Mouse (Mus musculus): ENCODE measurements around the gene Incenp.
"Not testable (repeated sequence)": the region's sequence is repeated elsewhere in the genome, so short reads cannot be mapped to it uniquely, and the experiment has no call there.

The Incenp gene

DNA sequence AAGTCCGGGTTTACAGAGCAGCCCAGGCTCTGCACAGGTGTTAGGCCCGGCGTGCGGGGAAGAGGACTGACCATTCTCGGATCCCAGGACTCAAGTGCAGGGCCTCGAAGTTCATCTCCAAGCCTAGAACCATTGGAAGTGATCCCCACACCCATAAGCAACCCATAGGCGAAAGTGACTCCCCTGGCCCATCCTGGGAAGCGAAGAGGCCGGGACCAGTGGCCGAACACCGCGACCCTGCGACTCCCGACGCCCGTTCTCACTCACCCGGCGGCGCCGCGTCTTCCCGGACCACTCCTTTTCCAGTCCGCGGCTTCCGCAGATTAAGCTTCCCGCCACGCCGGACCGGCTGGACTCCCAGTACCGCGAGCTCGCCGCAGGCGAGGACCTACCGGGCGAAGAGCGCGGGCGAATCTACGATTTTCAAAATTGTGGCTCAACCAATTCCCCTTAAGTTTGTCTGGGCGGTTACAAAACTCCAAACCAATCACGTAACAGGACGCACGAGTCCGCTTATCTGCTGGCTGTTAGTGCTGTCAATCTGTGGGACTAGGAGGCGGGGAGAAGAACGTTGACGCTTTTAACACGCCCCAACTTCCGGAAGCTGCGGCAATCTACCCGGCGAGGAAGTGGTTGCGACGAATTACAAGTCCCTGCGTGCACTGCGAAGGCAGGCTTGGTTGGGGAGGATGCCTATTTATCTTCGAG lies at the start of gene Incenp:
TSS of gene Incenp (minus strand) at position 480 of the 708 bp plus-strand sequence.
- DNase-seq (ENCODE audit: inconsistent ontology term) = peak; percentile 94

DNA sequence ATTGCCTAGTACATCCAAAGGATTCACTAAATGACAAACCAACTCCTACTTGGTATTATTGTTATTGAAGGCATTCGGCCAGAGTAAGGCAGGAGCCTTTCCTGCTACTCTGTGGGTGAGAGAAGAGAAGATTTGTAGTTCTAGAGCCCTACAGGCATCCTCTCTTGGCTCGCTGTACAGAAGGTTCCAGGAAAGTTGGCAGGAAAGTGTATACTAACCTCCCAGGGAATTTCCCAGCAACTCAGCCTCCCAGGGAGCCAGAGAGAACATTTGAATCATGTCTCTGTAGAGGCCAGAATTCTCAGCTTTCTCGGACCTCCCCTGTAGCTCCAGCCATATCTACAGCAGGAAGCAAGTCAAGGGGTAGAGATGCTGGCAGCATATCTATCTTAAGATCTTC lies 47.6 kb upstream of the Incenp start:
- peak; percentile 78 for DNase-seq (ENCODE audit: inconsistent ontology term)

GRCm38 (mm10) chr19:9945800-9946564 lies 46.6 kb upstream of the Incenp start:
- no peak for DNase-seq (ENCODE audit: inconsistent ontology term)

- no peak for DNase-seq (ENCODE audit: inconsistent ontology term)
These were observed 43.5 kb upstream of the Incenp start for GRCm38 (mm10) chr19:9942539-9943533.

DNA sequence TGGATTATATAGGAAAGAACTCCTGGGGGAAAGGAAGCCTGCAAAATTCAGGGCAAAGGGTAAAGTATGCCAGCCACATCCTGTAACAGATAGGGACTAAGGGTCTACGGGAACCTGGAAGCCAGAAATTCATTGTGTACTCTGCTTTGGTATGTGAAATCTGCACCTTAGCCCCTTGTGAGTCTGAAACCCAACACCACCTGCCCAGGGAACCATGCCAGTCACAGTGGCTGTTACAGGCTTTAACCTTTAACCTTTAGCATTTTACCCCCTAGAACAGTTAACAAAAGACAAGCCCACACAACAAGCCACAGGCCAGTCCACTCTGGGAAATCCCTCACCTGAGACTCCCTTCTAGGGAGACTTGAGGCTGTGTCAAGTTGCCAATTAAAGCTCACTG lies 42.5 kb upstream of the Incenp start:
- no peak for DNase-seq (ENCODE audit: inconsistent ontology term)

- DNase-seq (ENCODE audit: inconsistent ontology term) = peak; percentile 58
These were observed 41.6 kb upstream of the Incenp start for GRCm38 (mm10) chr19:9940903-9941302.

DNA sequence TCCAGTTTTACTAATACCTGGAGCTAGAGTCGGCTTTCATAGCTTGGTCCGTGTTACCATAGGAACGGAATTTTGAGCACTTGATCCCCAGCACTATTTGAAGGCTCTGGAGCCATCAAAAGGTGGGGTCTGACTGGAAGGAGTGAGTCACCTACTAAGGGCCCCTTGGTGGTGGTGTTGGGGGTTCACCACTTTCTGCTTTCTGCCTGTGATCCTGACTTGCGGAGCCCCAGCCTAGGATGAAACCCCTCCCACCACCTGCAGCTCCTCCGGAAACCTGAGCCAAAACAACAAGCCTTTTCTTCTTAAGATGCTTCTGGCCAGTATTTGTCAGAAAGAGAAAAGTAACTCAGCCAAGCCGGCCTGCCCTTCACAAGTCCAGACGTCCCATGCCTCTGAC lies 40.5 kb upstream of the Incenp start:
- DNase-seq (ENCODE audit: inconsistent ontology term) = no peak

- no peak for DNase-seq (ENCODE audit: inconsistent ontology term)
These were observed 39.5 kb upstream of the Incenp start for GRCm38 (mm10) chr19:9938824-9939303.

DNA sequence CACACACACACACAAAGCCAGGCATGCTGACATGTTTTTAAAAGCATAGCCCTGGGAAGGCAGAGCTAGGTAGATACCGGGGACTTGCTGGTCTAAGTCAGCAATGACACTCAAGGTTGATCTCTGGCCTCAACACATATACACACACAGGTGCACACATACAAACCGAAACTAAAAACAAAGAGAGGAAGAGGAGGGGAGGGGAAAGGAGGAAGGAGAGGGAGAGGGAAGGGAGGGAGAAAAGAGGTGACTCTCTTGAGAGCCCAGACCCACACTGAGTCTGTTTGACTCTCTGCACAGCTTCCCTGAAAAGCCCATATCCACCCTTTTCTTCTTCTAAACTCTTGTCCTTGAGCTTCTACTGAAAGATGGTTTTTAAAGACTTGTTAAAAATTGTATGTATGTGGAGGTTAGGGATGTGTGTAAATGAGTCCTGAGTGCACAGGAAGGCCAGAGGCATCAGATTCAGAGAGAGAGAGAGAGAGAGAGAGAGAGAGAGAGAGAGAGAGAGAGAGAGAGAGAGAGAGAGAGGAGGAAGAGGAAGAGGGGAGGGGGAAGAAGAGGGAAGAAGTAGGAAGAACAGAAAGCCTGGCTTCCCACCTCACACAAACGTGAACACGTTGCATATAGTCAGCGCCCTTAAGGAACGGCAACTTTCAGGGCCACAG lies 38.9 kb upstream of the Incenp start:
- no peak for DNase-seq (ENCODE audit: inconsistent ontology term)

- DNase-seq (ENCODE audit: inconsistent ontology term) = no peak
These were observed 38.1 kb upstream of the Incenp start for GRCm38 (mm10) chr19:9937428-9937827.

GRCm38 (mm10) chr19:9936579-9936978 lies 37.2 kb upstream of the Incenp start:
- DNase-seq (ENCODE audit: inconsistent ontology term) = no peak

DNA sequence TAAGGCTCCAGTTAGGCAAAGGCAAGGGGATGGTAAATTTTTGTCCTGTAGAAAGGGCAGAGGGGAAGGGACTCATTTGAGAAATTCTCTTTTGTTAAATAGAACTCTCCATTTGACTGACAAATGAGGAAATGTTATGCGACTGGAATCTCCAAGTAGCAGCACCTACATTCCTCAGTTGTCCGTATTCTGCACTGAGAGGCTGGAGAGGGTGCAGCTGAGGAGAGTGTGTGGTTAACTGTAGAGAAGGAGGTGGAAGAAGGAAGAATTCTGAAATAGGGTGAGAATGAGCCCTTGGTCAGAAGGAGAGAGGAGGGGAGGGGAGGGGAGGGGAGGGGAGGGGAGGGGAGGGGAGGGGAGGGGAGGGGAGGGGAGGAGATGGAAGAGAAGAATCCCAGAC lies 34.6 kb upstream of the Incenp start:
- DNase-seq (ENCODE audit: inconsistent ontology term) = no peak

DNA sequence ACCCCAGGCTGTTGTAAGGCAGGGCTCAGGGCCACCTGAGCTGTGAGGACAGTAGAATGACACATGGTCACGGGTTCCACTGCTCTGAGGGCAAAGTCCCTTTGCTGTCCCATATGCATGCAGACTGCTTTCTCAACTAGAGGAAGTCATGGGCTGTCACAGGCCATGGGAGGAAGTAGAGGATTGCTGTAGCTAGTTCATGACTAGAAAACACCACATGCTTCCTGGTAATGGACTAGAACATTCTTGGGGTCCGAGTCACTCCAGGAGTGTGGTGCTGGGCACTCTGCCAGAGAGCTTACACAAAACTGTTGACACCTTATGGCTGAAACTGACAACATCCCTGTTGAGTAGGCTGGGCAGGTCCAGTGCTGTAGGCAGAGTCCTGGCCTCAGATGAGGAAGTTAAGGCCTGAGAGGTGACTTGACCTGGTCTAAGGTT lies 31.8 kb upstream of the Incenp start:
- DNase-seq (ENCODE audit: inconsistent ontology term) = not testable (repeated sequence)

- no peak for DNase-seq (ENCODE audit: inconsistent ontology term)
These were observed 28.7 kb upstream of the Incenp start for GRCm38 (mm10) chr19:9928089-9928488.

- DNase-seq (ENCODE audit: inconsistent ontology term) = no peak
These were observed 25.5 kb upstream of the Incenp start for GRCm38 (mm10) chr19:9924769-9925272.

DNA sequence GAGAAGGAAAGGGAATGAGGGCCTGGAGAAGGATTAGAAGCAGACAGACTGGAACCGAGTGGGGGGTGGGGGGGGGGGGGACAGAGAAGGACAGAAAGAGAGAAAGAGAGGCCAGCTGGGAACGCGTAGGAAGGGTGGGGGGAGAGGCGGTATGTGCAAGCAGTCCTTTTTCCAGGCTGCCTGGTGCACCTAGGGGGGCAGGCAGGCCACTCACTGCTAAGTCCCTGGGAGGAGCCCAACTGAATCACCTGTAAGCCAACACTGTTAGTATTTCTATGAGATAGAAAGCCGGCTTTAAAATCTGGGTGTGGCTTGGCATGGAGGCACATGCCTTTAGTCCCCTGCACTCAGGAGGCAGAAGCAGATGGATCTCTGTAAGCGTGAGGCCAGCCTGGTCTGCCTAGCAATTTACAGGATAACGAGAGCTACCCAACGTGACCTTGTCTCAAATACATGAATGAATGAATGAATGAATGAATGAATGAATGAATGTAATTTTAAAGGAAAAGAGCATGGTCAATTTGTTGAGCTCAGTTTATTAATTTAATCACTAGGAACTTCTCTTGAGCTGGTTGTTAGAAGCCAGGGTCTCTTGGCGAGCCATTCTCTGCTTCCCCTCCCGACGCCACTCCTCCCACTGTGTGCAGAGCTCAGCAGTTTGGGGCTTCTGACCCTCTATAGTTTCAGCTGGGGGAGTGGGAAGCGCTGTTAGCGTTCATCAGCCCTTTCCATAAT lies 24.9 kb upstream of the Incenp start:
- DNase-seq (ENCODE audit: inconsistent ontology term) = no peak

- no peak for DNase-seq (ENCODE audit: inconsistent ontology term)
These were observed 23.7 kb upstream of the Incenp start for GRCm38 (mm10) chr19:9923048-9923447.

DNA sequence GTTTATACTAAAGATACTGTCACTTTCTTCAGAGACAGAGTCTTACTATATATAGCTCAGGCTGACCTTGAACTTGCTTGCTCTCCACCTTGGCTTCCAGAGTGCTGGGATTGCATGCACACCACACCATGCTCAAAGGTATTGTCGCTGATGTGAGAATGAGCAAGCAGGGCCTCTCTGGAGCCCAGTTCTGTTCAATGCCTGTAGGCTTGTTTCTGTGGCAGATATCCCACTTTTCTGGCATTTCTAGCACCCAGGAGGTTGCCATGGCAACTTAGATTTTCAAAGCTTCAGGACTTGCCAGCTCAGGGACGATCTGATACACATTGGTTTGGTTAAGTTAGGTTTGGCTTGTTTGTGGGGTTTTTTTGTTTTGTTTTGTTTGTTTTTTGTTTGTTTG lies 22.9 kb upstream of the Incenp start:
- no peak for DNase-seq (ENCODE audit: inconsistent ontology term)

- DNase-seq (ENCODE audit: inconsistent ontology term) = no peak
These were observed 21.8 kb upstream of the Incenp start for GRCm38 (mm10) chr19:9920835-9921784.
